Mouse (Mus musculus) right cerebral cortex, adult 18-20 months (tissue): ENCODE measurements at regions not wholly inside any gene's neighbourhood (a gene's known extent, or its start where the extent isn't known, plus 50 kb on each side); places are given as distances from the start of the nearest gene placed in this dataset.
A peak's percentile ranks its signal among the peaks of the same experiment; 100 is the strongest.

Source experiments
- DNase-seq: peaks from one replicate; pipeline ENCODE4 v3.0.0; 2022; ENCODE audit warnings: mixed read lengths

- no peak for DNase-seq
These were observed 71.9 kb downstream of the Zfp330 start for GRCm38 (mm10) chr8:82702044-82702443.

- no peak for DNase-seq
These were observed 73.5 kb downstream of the Zfp330 start for GRCm38 (mm10) chr8:82700471-82700870.

GRCm38 (mm10) chr8:82699221-82699620 lies 74.7 kb downstream of the Zfp330 start:
- DNase-seq: no peak

GRCm38 (mm10) chr8:82698071-82698470 lies 75.9 kb downstream of the Zfp330 start:
- no peak for DNase-seq

- DNase-seq: peak; percentile 1
These were observed 80.9 kb downstream of the Zfp330 start for GRCm38 (mm10) chr8:82693086-82693485.

- DNase-seq: peak; percentile 49
These were observed 84.6 kb downstream of the Zfp330 start for GRCm38 (mm10) chr8:82689322-82689721.

- DNase-seq: no peak
These were observed 88.0 kb downstream of the Zfp330 start for GRCm38 (mm10) chr8:82685966-82686365.

GRCm38 (mm10) chr8:82678793-82679192 lies 95.2 kb downstream of the Zfp330 start:
- DNase-seq: no peak

GRCm38 (mm10) chr8:82677781-82678180 lies 96.2 kb downstream of the Zfp330 start:
- peak; percentile 4 for DNase-seq

- no peak for DNase-seq
These were observed 104.7 kb downstream of the Zfp330 start for GRCm38 (mm10) chr8:82669241-82669640.

- no peak for DNase-seq
These were observed 108.8 kb downstream of the Zfp330 start for GRCm38 (mm10) chr8:82665131-82665530.

GRCm38 (mm10) chr8:82640502-82640901 lies 133.5 kb downstream of the Zfp330 start:
- no peak for DNase-seq

GRCm38 (mm10) chr8:82630486-82630885 lies 143.5 kb downstream of the Zfp330 start:
- DNase-seq: no peak

GRCm38 (mm10) chr8:82623791-82624431 lies 150.0 kb downstream of the Zfp330 start:
- DNase-seq: no peak

- no peak for DNase-seq
These were observed 155.3 kb downstream of the Zfp330 start for GRCm38 (mm10) chr8:82618668-82619067.

GRCm38 (mm10) chr8:82601556-82601955 lies 172.4 kb downstream of the Zfp330 start:
- no peak for DNase-seq

GRCm38 (mm10) chr8:82573434-82573833 lies 170.4 kb upstream of the Il15 start:
- no peak for DNase-seq

- DNase-seq: no peak
These were observed 135.1 kb upstream of the Il15 start for GRCm38 (mm10) chr8:82538121-82538520.

- DNase-seq: no peak
These were observed 126.1 kb upstream of the Il15 start for GRCm38 (mm10) chr8:82529153-82529552.

GRCm38 (mm10) chr8:82523866-82524265 lies 120.8 kb upstream of the Il15 start:
- no peak for DNase-seq

- no peak for DNase-seq
These were observed 95.5 kb upstream of the Il15 start for GRCm38 (mm10) chr8:82498496-82498895.

- DNase-seq: no peak
These were observed 74.8 kb upstream of the Il15 start for GRCm38 (mm10) chr8:82477856-82478255.

GRCm38 (mm10) chr8:82477426-82477769 lies 74.4 kb upstream of the Il15 start:
- DNase-seq: no peak

- no peak for DNase-seq
These were observed 73.8 kb upstream of the Il15 start for GRCm38 (mm10) chr8:82476708-82477425.

- DNase-seq: no peak
These were observed 70.2 kb upstream of the Il15 start for GRCm38 (mm10) chr8:82473266-82473665.
